ENCODE assay signal across 8 mouse cellular contexts in genomic region chr10:81418216-81419070, GRCm38 (mm10). TPM values are rescaled to one million over a fixed set of nuclear protein-coding genes. Genes with fewer than 3 reads are reported as not detected.
DNase-seq lines count a peak whose midpoint lies in the region; ATAC-seq and TF ChIP-seq lines count a peak whose summit lies in the region.

No protein-coding gene starts in this region.

- no peak overlapping the region for H3K4me2 ChIP-seq in hindbrain, embryonic 14.5 days (replicated peaks)
- no peak overlapping the region for H3K4me2 ChIP-seq in hindbrain, embryonic 11.5 days (replicated peaks; ENCODE audit: low read depth, low read length)
- H3K4me2 ChIP-seq in intestine, postnatal 0 days (replicated peaks; ENCODE audit: low read depth), result no peak overlapping the region

- peak overlapping the region; percentile 88 for H3K27ac ChIP-seq in hindbrain, embryonic 10.5 days
- H3K27ac ChIP-seq in hindbrain, embryonic 14.5 days, result no peak overlapping the region
- H3K27ac ChIP-seq in hindbrain, embryonic 11.5 days (ENCODE audit: low read depth, low read length), result peak overlapping the region; percentile 37; the same call in 1 of the 2 replicates
- no peak overlapping the region for H3K27ac ChIP-seq in intestine, postnatal 0 days (ENCODE audit: low read depth, low read length)

- 0 out of 2 replicates have a peak overlapping the region, but pooled peaks have one; percentile 14 for H3K4me3 ChIP-seq in hindbrain, embryonic 10.5 days
- H3K4me3 ChIP-seq in hindbrain, embryonic 14.5 days (replicated peaks; ENCODE audit: low read length), result no peak overlapping the region
- no peak overlapping the region for H3K4me3 ChIP-seq in hindbrain, embryonic 11.5 days (ENCODE audit: low read depth, low read length)
- H3K4me3 ChIP-seq in intestine, postnatal 0 days (ENCODE audit: low read depth, low read length), result no peak overlapping the region

- WGBS in hindbrain, embryonic 10.5 days, result 36% methylated on average over 11 of the region's 11 CpGs
- 45% methylated on average over 11 of the region's 11 CpGs for WGBS in hindbrain, embryonic 14.5 days
- WGBS in hindbrain, embryonic 11.5 days, result 38% methylated on average over 11 of the region's 11 CpGs
- WGBS in intestine, postnatal 0 days, result 70% methylated on average over 11 of the region's 11 CpGs

- peaks cover 6% of the 10 kb centered on the region; the same call in 1 of the 2 replicates for H3K36me3 ChIP-seq in hindbrain, embryonic 10.5 days
- H3K36me3 ChIP-seq in hindbrain, embryonic 14.5 days (replicated peaks; ENCODE audit: control insufficient read depth, insufficient read depth), result peaks cover 12% of the 10 kb centered on the region; the same call in 1 of the 2 replicates
- no peaks in the 10 kb centered on the region for H3K36me3 ChIP-seq in hindbrain, embryonic 11.5 days (ENCODE audit: control insufficient read depth, insufficient read depth, low read length)
- peaks cover 7% of the 10 kb centered on the region; the same call in 1 of the 2 replicates for H3K36me3 ChIP-seq in intestine, postnatal 0 days (ENCODE audit: control insufficient read depth, insufficient read depth)

- no peaks in the 10 kb centered on the region for H3K9me3 ChIP-seq in hindbrain, embryonic 10.5 days
- no peaks in the 10 kb centered on the region for H3K9me3 ChIP-seq in hindbrain, embryonic 14.5 days (ENCODE audit: control insufficient read depth, low read length)
- H3K9me3 ChIP-seq in hindbrain, embryonic 11.5 days (ENCODE audit: control insufficient read depth, low read length), result no peaks in the 10 kb centered on the region
- no peaks in the 10 kb centered on the region for H3K9me3 ChIP-seq in intestine, postnatal 0 days (ENCODE audit: control insufficient read depth)

- DNase-seq in hindbrain, embryonic 10.5 days (ENCODE audit: low spot score), result peak; percentile 8
- DNase-seq in hindbrain, embryonic 14.5 days (ENCODE audit: low spot score), result no peak
- peak; percentile 10 for DNase-seq in 3134 (ENCODE audit: extremely low read depth, insufficient read length, low spot score)
- DNase-seq in cerebellum, adult 9-11 months, result peak; percentile 62
- DNase-seq in hindbrain, embryonic 11.5 days (ENCODE audit: low spot score), result peak; percentile 31
- no peak for DNase-seq in spleen, postnatal 4 days (ENCODE audit: low spot score in 2 of 2)
- no peak for DNase-seq in thymus, postnatal 14 days

- H3K27me3 ChIP-seq in hindbrain, embryonic 10.5 days (ENCODE audit: insufficient read depth, poor library complexity, severe bottlenecking), result peaks cover 70% of the 10 kb centered on the region
- no peaks in the 10 kb centered on the region for H3K27me3 ChIP-seq in hindbrain, embryonic 14.5 days (ENCODE audit: control insufficient read depth, insufficient read depth, low read length)
- no peaks in the 10 kb centered on the region; the same call in 1 of the 2 replicates for H3K27me3 ChIP-seq in hindbrain, embryonic 11.5 days (ENCODE audit: control insufficient read depth, insufficient read depth, low read length)
- H3K27me3 ChIP-seq in intestine, postnatal 0 days (replicated peaks; ENCODE audit: control insufficient read depth, insufficient read depth, low read length), result no peaks in the 10 kb centered on the region

- H3K4me1 ChIP-seq in hindbrain, embryonic 10.5 days (replicated peaks), result peaks cover 71% of the 10 kb centered on the region
- H3K4me1 ChIP-seq in hindbrain, embryonic 14.5 days (replicated peaks; ENCODE audit: control insufficient read depth, insufficient read depth, low read length), result peaks cover 27% of the 10 kb centered on the region
- peaks cover 20% of the 10 kb centered on the region for H3K4me1 ChIP-seq in hindbrain, embryonic 11.5 days (replicated peaks; ENCODE audit: control insufficient read depth, insufficient read depth, low read length)
- peaks cover 10% of the 10 kb centered on the region; the same call in 1 of the 2 replicates for H3K4me1 ChIP-seq in intestine, postnatal 0 days (replicated peaks; ENCODE audit: control insufficient read depth, insufficient read depth, low read length)

- no peak overlapping the region for H3K9ac ChIP-seq in hindbrain, embryonic 14.5 days
- H3K9ac ChIP-seq in hindbrain, embryonic 11.5 days (ENCODE audit: low read depth, low read length), result no peak overlapping the region
- H3K9ac ChIP-seq in intestine, postnatal 0 days (ENCODE audit: low read depth, low read length), result no peak overlapping the region

- no peak for TF ChIP-seq CTCF in intestine, postnatal 0 days (IDR thresholded peaks at IDR 0.05; ENCODE audit: low read depth)

- ATAC-seq in hindbrain, embryonic 14.5 days (ENCODE audit: low FRiP score), result no peak
- no peak for ATAC-seq in hindbrain, embryonic 11.5 days (ENCODE audit: low FRiP score)
- no peak for ATAC-seq in intestine, postnatal 0 days

RNA-seq across cellular contexts. Expression of gene Smim24, which starts 25.6 kb away (rescaled TPM):
- polyA plus RNA-seq in hindbrain, embryonic 10.5 days (2016; fragmentation: Nextera tagmentation; extraction: Ambion mirVana), result 2.7 and 3.0 TPM in 2 replicates
- polyA plus RNA-seq in hindbrain, embryonic 14.5 days (2014; fragmentation: Nextera tagmentation; extraction: Ambion mirVana), result 0.84 and 1.3 TPM in 2 replicates
- polyA plus RNA-seq in hindbrain, embryonic 11.5 days (2014; fragmentation: Nextera tagmentation; extraction: Ambion mirVana), result 2.7 and 4.1 TPM in 2 replicates
- polyA plus RNA-seq in intestine, postnatal 0 days (2015; fragmentation: Nextera tagmentation; extraction: Ambion mirVana), result 1,233 and 1,333 TPM in 2 replicates

RNA-seq across cellular contexts. Expression of gene Gm48552, which starts 29.6 kb away (rescaled TPM):
- polyA plus RNA-seq in hindbrain, embryonic 10.5 days (2016; fragmentation: Nextera tagmentation; extraction: Ambion mirVana), result 1.0 and 2.5 TPM in 2 replicates
- polyA plus RNA-seq in hindbrain, embryonic 14.5 days (2014; fragmentation: Nextera tagmentation; extraction: Ambion mirVana), result 1.9 and 2.2 TPM in 2 replicates
- 0.49 and 1.0 TPM in 2 replicates for polyA plus RNA-seq in hindbrain, embryonic 11.5 days (2014; fragmentation: Nextera tagmentation; extraction: Ambion mirVana)
- 0.31 TPM in 1 of 2 replicates, not detected in the other for polyA plus RNA-seq in intestine, postnatal 0 days (2015; fragmentation: Nextera tagmentation; extraction: Ambion mirVana)

RNA-seq across cellular contexts. Expression of gene Gm48551, which starts 34.2 kb away (rescaled TPM):
- 4.0 and 4.8 TPM in 2 replicates for polyA plus RNA-seq in hindbrain, embryonic 10.5 days (2016; fragmentation: Nextera tagmentation; extraction: Ambion mirVana)
- 5.5 and 5.7 TPM in 2 replicates for polyA plus RNA-seq in hindbrain, embryonic 14.5 days (2014; fragmentation: Nextera tagmentation; extraction: Ambion mirVana)
- 2.2 and 3.2 TPM in 2 replicates for polyA plus RNA-seq in hindbrain, embryonic 11.5 days (2014; fragmentation: Nextera tagmentation; extraction: Ambion mirVana)
- 0.76 and 1.1 TPM in 2 replicates for polyA plus RNA-seq in intestine, postnatal 0 days (2015; fragmentation: Nextera tagmentation; extraction: Ambion mirVana)

RNA-seq across cellular contexts. Expression of gene Dohh, which starts 34.2 kb away (rescaled TPM):
- 95.8 and 98.2 TPM in 2 replicates for polyA plus RNA-seq in hindbrain, embryonic 10.5 days (2016; fragmentation: Nextera tagmentation; extraction: Ambion mirVana)
- 68.9 TPM in 2 replicates for polyA plus RNA-seq in hindbrain, embryonic 14.5 days (2014; fragmentation: Nextera tagmentation; extraction: Ambion mirVana)
- 44.8 and 52.6 TPM in 2 replicates for polyA plus RNA-seq in hindbrain, embryonic 11.5 days (2014; fragmentation: Nextera tagmentation; extraction: Ambion mirVana)
- 54.0 and 59.4 TPM in 2 replicates for polyA plus RNA-seq in intestine, postnatal 0 days (2015; fragmentation: Nextera tagmentation; extraction: Ambion mirVana)

RNA-seq across cellular contexts. Expression of gene Nfic, which starts 37.0 kb away (rescaled TPM):
- 10.5 and 16.0 TPM in 2 replicates for polyA plus RNA-seq in hindbrain, embryonic 10.5 days (2016; fragmentation: Nextera tagmentation; extraction: Ambion mirVana)
- polyA plus RNA-seq in hindbrain, embryonic 14.5 days (2014; fragmentation: Nextera tagmentation; extraction: Ambion mirVana), result 17.3 and 25.8 TPM in 2 replicates
- 10.9 and 11.9 TPM in 2 replicates for polyA plus RNA-seq in hindbrain, embryonic 11.5 days (2014; fragmentation: Nextera tagmentation; extraction: Ambion mirVana)
- polyA plus RNA-seq in intestine, postnatal 0 days (2015; fragmentation: Nextera tagmentation; extraction: Ambion mirVana), result 29.2 and 35.1 TPM in 2 replicates

Comparison
In these comparisons a context has a peak if more than half of its experiments do, and no peak if none do; other contexts are left out.
1. DNase-seq: peak in hindbrain, embryonic 10.5 days (single experiment), 3134 (single experiment), cerebellum, adult 9-11 months (single experiment) and hindbrain, embryonic 11.5 days (single experiment); none in hindbrain, embryonic 14.5 days (single experiment), spleen, postnatal 4 days (0 of 2) and thymus, postnatal 14 days (single experiment).
2. H3K27ac ChIP-seq: peak in hindbrain, embryonic 10.5 days (single experiment) and hindbrain, embryonic 11.5 days (single experiment); none in hindbrain, embryonic 14.5 days (single experiment) and intestine, postnatal 0 days (single experiment).
3. RNA of gene Smim24, which starts 25.6 kb away (polyA plus RNA-seq): 1,233 to 1,333 TPM in intestine, postnatal 0 days; 2.7 to 3.0 TPM in hindbrain, embryonic 10.5 days, 2.7 to 4.1 TPM in hindbrain, embryonic 11.5 days and 0.84 to 1.3 TPM in hindbrain, embryonic 14.5 days; every median in the first group is over 100 times any median in the second.